Mouse (Mus musculus): ENCODE measurements at regions not wholly inside any gene's neighbourhood (a gene's known extent, or its start where the extent isn't known, plus 50 kb on each side); places are given as distances from the start of the nearest gene placed in this dataset.

- WGBS = 95% methylated on average over 1 of the region's 1 CpGs
- no peak overlapping the region for H3K4me3 ChIP-seq (replicated peaks)
- no peak overlapping the region for H3K9ac ChIP-seq
- H3K27ac ChIP-seq = no peak overlapping the region
- peaks cover 19% of the 10 kb centered on the region for H3K4me1 ChIP-seq (replicated peaks)
- H3K9me3 ChIP-seq = no peaks in the 10 kb centered on the region
- H3K36me3 ChIP-seq = no peaks in the 10 kb centered on the region
- no peak overlapping the region for H3K4me2 ChIP-seq (replicated peaks)
- ATAC-seq = no peak
- H3K27me3 ChIP-seq (replicated peaks) = no peaks in the 10 kb centered on the region
Measured at GRCm38 (mm10) chr1:64220486-64220885, 98.4 kb upstream of the Klf7 start.

- no peaks in the 10 kb centered on the region for H3K27me3 ChIP-seq (replicated peaks)
- ATAC-seq = no peak
- no peak overlapping the region for H3K9ac ChIP-seq
- peaks cover 19% of the 10 kb centered on the region for H3K4me1 ChIP-seq (replicated peaks)
- H3K36me3 ChIP-seq = no peaks in the 10 kb centered on the region
- WGBS = 91% methylated on average over 5 of the region's 5 CpGs
- no peak overlapping the region for H3K4me3 ChIP-seq (replicated peaks)
- H3K4me2 ChIP-seq (replicated peaks) = no peak overlapping the region
- no peak overlapping the region for H3K27ac ChIP-seq
- no peaks in the 10 kb centered on the region for H3K9me3 ChIP-seq
Measured at GRCm38 (mm10) chr1:64220040-64220439, 98.0 kb upstream of the Klf7 start.

GRCm38 (mm10) chr1:64215646-64216045 is 93.6 kb upstream of the Klf7 start:
- no peak for ATAC-seq
- Histone ChIP-seq H3K9me3 (no peaks in the 10 kb centered on the region), H3K4me3 (replicated peaks) (no peak overlapping the region), H3K27me3 (replicated peaks) (no peaks in the 10 kb centered on the region), H3K4me1 (replicated peaks) (no peaks in the 10 kb centered on the region), H3K4me2 (replicated peaks) (no peak overlapping the region), H3K36me3 (no peaks in the 10 kb centered on the region), H3K27ac (no peak overlapping the region), H3K9ac (no peak overlapping the region)
- 79% methylated on average over 4 of the region's 4 CpGs for WGBS

- no peaks in the 10 kb centered on the region for H3K27me3 ChIP-seq (replicated peaks)
- H3K4me1 ChIP-seq (replicated peaks) = no peaks in the 10 kb centered on the region
- no peak overlapping the region for H3K9ac ChIP-seq
- H3K9me3 ChIP-seq = no peaks in the 10 kb centered on the region
- 78% methylated on average over 1 of the region's 1 CpGs for WGBS
- H3K4me2 ChIP-seq (replicated peaks) = no peak overlapping the region
- ATAC-seq = no peak
- no peaks in the 10 kb centered on the region for H3K36me3 ChIP-seq
- no peak overlapping the region for H3K27ac ChIP-seq
- H3K4me3 ChIP-seq (replicated peaks) = no peak overlapping the region
Measured at GRCm38 (mm10) chr1:64209131-64209530, 87.0 kb upstream of the Klf7 start.

- 44% methylated on average over 5 of the region's 5 CpGs for WGBS
- no peaks in the 10 kb centered on the region for H3K4me1 ChIP-seq (replicated peaks)
- H3K27ac ChIP-seq = no peak overlapping the region
- no peak overlapping the region for H3K9ac ChIP-seq
- H3K4me3 ChIP-seq (replicated peaks) = no peak overlapping the region
- H3K9me3 ChIP-seq = no peaks in the 10 kb centered on the region
- ATAC-seq = no peak
- H3K27me3 ChIP-seq (replicated peaks) = no peaks in the 10 kb centered on the region
- H3K36me3 ChIP-seq = no peaks in the 10 kb centered on the region
- H3K4me2 ChIP-seq (replicated peaks) = no peak overlapping the region
Measured at GRCm38 (mm10) chr1:64200387-64201023, 78.4 kb upstream of the Klf7 start.

GRCm38 (mm10) chr1:64198781-64199180 is 76.7 kb upstream of the Klf7 start:
- WGBS = 70% methylated on average over 5 of the region's 5 CpGs

GRCm38 (mm10) chr1:64198322-64198721 is 76.2 kb upstream of the Klf7 start:
- Histone ChIP-seq H3K9ac (no peak overlapping the region), H3K4me2 (replicated peaks) (no peak overlapping the region), H3K9me3 (no peaks in the 10 kb centered on the region), H3K27ac (no peak overlapping the region), H3K27me3 (replicated peaks) (no peaks in the 10 kb centered on the region), H3K36me3 (no peaks in the 10 kb centered on the region), H3K4me3 (replicated peaks) (no peak overlapping the region), H3K4me1 (replicated peaks) (peaks cover 3% of the 10 kb centered on the region; the same call in 1 of the 2 replicates)
- ATAC-seq = no peak
- WGBS = 88% methylated on average over 2 of the region's 2 CpGs

More at GRCm38 (mm10) chr1:64198781-64199180, 76.7 kb upstream of the Klf7 start:
- Histone ChIP-seq H3K27me3 (replicated peaks) (no peaks in the 10 kb centered on the region), H3K36me3 (no peaks in the 10 kb centered on the region), H3K27ac (no peak overlapping the region), H3K4me2 (replicated peaks) (no peak overlapping the region), H3K9ac (no peak overlapping the region), H3K4me1 (replicated peaks) (peaks cover under 1% of the 10 kb centered on the region; the same call in 1 of the 2 replicates), H3K9me3 (no peaks in the 10 kb centered on the region), H3K4me3 (replicated peaks) (no peak overlapping the region)
- ATAC-seq = no peak

GRCm38 (mm10) chr1:64195970-64196491 is 73.9 kb upstream of the Klf7 start:
- H3K4me3 ChIP-seq (replicated peaks) = no peak overlapping the region
- peaks cover 8% of the 10 kb centered on the region; the same call in 1 of the 2 replicates for H3K4me1 ChIP-seq (replicated peaks)
- H3K4me2 ChIP-seq (replicated peaks) = no peak overlapping the region
- ATAC-seq = no peak
- H3K9me3 ChIP-seq = no peaks in the 10 kb centered on the region
- H3K36me3 ChIP-seq = no peaks in the 10 kb centered on the region
- WGBS = 38% methylated on average over 4 of the region's 4 CpGs
- H3K27me3 ChIP-seq (replicated peaks) = no peaks in the 10 kb centered on the region
- H3K27ac ChIP-seq = no peak overlapping the region
- no peak overlapping the region for H3K9ac ChIP-seq

GRCm38 (mm10) chr1:64195294-64195693 is 73.2 kb upstream of the Klf7 start:
- no peak overlapping the region for H3K9ac ChIP-seq
- no peak overlapping the region for H3K4me3 ChIP-seq (replicated peaks)
- H3K27ac ChIP-seq = no peak overlapping the region
- H3K36me3 ChIP-seq = no peaks in the 10 kb centered on the region
- peaks cover 8% of the 10 kb centered on the region; the same call in 1 of the 2 replicates for H3K4me1 ChIP-seq (replicated peaks)
- no peak for ATAC-seq
- no peaks in the 10 kb centered on the region for H3K27me3 ChIP-seq (replicated peaks)
- 46% methylated on average over 4 of the region's 4 CpGs for WGBS
- H3K4me2 ChIP-seq (replicated peaks) = no peak overlapping the region
- H3K9me3 ChIP-seq = no peaks in the 10 kb centered on the region

- H3K27ac ChIP-seq = peak overlapping the region; percentile 61
- WGBS = 41% methylated on average over 13 of the region's 13 CpGs
- H3K4me2 ChIP-seq (replicated peaks) = no peak overlapping the region
Measured at GRCm38 (mm10) chr1:64193150-64193838, 71.2 kb upstream of the Klf7 start.

GRCm38 (mm10) chr1:64192736-64193135 is 70.7 kb upstream of the Klf7 start:
- Histone ChIP-seq H3K36me3 (no peaks in the 10 kb centered on the region), H3K9me3 (no peaks in the 10 kb centered on the region), H3K4me1 (replicated peaks) (peaks cover 10% of the 10 kb centered on the region; the same call in 1 of the 2 replicates), H3K4me3 (replicated peaks) (no peak overlapping the region), H3K9ac (no peak overlapping the region), H3K27ac (peak overlapping the region; percentile 61), H3K27me3 (replicated peaks) (no peaks in the 10 kb centered on the region), H3K4me2 (replicated peaks) (no peak overlapping the region)
- 69% methylated on average over 3 of the region's 3 CpGs for WGBS
- peak; percentile 37; the same call in 1 of the 2 replicates for ATAC-seq

More at GRCm38 (mm10) chr1:64193150-64193838, 71.2 kb upstream of the Klf7 start:
- H3K9ac ChIP-seq = no peak overlapping the region
- peaks cover 10% of the 10 kb centered on the region; the same call in 1 of the 2 replicates for H3K4me1 ChIP-seq (replicated peaks)
- H3K27me3 ChIP-seq (replicated peaks) = no peaks in the 10 kb centered on the region
- ATAC-seq = peak; percentile 72
- no peaks in the 10 kb centered on the region for H3K9me3 ChIP-seq
- no peak overlapping the region for H3K4me3 ChIP-seq (replicated peaks)
- H3K36me3 ChIP-seq = no peaks in the 10 kb centered on the region

- no peaks in the 10 kb centered on the region for H3K9me3 ChIP-seq
- no peak for ATAC-seq
- H3K4me1 ChIP-seq (replicated peaks) = peaks cover 10% of the 10 kb centered on the region; the same call in 1 of the 2 replicates
- no peak overlapping the region for H3K9ac ChIP-seq
- H3K4me2 ChIP-seq (replicated peaks) = no peak overlapping the region
- H3K27ac ChIP-seq = no peak overlapping the region
- no peaks in the 10 kb centered on the region for H3K27me3 ChIP-seq (replicated peaks)
- no peaks in the 10 kb centered on the region for H3K36me3 ChIP-seq
- 75% methylated on average over 11 of the region's 11 CpGs for WGBS
- H3K4me3 ChIP-seq (replicated peaks) = no peak overlapping the region
Measured at GRCm38 (mm10) chr1:64191242-64192220, 69.4 kb upstream of the Klf7 start.
